Comparison of ENCODE assay signal across 35 mouse cellular contexts in the genomic region with DNA sequence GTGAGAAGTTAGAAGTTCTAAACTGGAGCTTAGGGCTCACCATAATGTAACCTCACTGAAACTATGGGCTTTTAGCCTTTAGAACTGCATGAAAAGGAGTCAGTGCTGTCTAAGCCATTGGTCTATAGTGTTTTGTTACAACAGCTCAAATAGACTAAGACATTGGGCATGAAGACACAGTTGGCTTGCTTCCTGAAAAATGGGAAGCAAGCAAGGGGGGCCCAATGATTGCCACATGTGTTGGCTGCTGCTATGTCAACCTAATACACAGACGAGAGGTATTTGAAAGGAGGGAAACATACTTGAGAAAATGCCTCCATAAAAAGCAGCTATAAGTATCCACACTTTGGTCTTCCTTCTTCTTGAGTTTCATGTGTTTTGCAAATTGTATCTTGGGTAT.
"Had no signal": no experiment of that assay in that cellular context is flagged by ENCODE, and none has a peak within 500 bp of the region (broad histone marks: within the 10 kb centered on the region; RNA-seq: fewer than 3 reads in every experiment).

No protein-coding gene starts in this region.

- H3K27me3 ChIP-seq: heart, embryonic 12.5 days; heart, embryonic 13.5 days; heart, embryonic 15.5 days; hindbrain, embryonic 12.5 days; hindbrain, embryonic 13.5 days; hindbrain, embryonic 15.5 days; intestine, embryonic 15.5 days; kidney, embryonic 15.5 days had no signal

- ATAC-seq: hindbrain, embryonic 16.5 days; hindbrain, postnatal 0 days; inflammation-experienced regulatory T-cells, adult 6 months; intestine, embryonic 15.5 days; intestine, embryonic 16.5 days; intestine, postnatal 0 days had no signal

- H3K4me3 ChIP-seq: heart, embryonic 12.5 days; heart, embryonic 13.5 days; heart, embryonic 15.5 days; hindbrain, embryonic 10.5 days; hindbrain, embryonic 12.5 days; hindbrain, embryonic 13.5 days; hindbrain, embryonic 15.5 days; intestine, embryonic 15.5 days; kidney, embryonic 15.5 days; layer of hippocampus, adult 2 months; left cerebral cortex, adult 2 months had no signal

- H3K9ac ChIP-seq: heart, embryonic 12.5 days; heart, embryonic 13.5 days; heart, embryonic 15.5 days; hindbrain, embryonic 12.5 days; hindbrain, embryonic 13.5 days; hindbrain, embryonic 14.5 days; hindbrain, embryonic 15.5 days; intestine, embryonic 15.5 days; kidney, embryonic 15.5 days had no signal

- H3K4me2 ChIP-seq: heart, embryonic 11.5 days; heart, embryonic 12.5 days; heart, embryonic 13.5 days; heart, embryonic 15.5 days; hindbrain, embryonic 12.5 days; hindbrain, embryonic 13.5 days; hindbrain, embryonic 14.5 days; hindbrain, embryonic 15.5 days; intestine, embryonic 15.5 days; kidney, embryonic 15.5 days had no signal

- H3K9me3 ChIP-seq: heart, embryonic 12.5 days; heart, embryonic 13.5 days; heart, embryonic 15.5 days; hindbrain, embryonic 10.5 days; hindbrain, embryonic 12.5 days; hindbrain, embryonic 13.5 days; hindbrain, embryonic 15.5 days; intestine, embryonic 15.5 days; kidney, embryonic 15.5 days had no signal

- DNase-seq: heart, postnatal 10 days; heart, postnatal 14 days; heart, postnatal 36 days; heart, postnatal 4 days; kidney, adult 11 months; kidney, adult 18-20 months; kidney, adult 2 months; kidney, adult 8-10 months; kidney, adult 9 months; kidney, postnatal 10 days; kidney, postnatal 14 days; kidney, postnatal 25 days; kidney, postnatal 36 days; kidney, postnatal 4 days; layer of hippocampus, adult 9-11 months; layer of hippocampus, postnatal 36 days had no signal

- H3K27ac ChIP-seq: heart, embryonic 13.5 days; heart, embryonic 15.5 days; hindbrain, embryonic 10.5 days; hindbrain, embryonic 12.5 days; hindbrain, embryonic 13.5 days; hindbrain, embryonic 14.5 days; hindbrain, embryonic 15.5 days; hindbrain, postnatal 0 days; intestine, embryonic 15.5 days; kidney, embryonic 15.5 days; kidney, postnatal 0 days; layer of hippocampus, adult 2 months; left cerebral cortex, adult 2 months had no signal

- H3K36me3 ChIP-seq: heart, embryonic 12.5 days; heart, embryonic 13.5 days; heart, embryonic 15.5 days; hindbrain, embryonic 10.5 days; hindbrain, embryonic 12.5 days; hindbrain, embryonic 13.5 days; hindbrain, embryonic 15.5 days; intestine, embryonic 15.5 days; kidney, embryonic 15.5 days had no signal

- H3K4me1 ChIP-seq: heart, embryonic 12.5 days; heart, embryonic 13.5 days; heart, embryonic 15.5 days; hindbrain, embryonic 10.5 days; hindbrain, embryonic 12.5 days; hindbrain, embryonic 13.5 days; hindbrain, embryonic 15.5 days; intestine, embryonic 15.5 days; kidney, embryonic 15.5 days had no signal
